Mouse (Mus musculus): ENCODE measurements at regions not wholly inside any gene's neighbourhood (a gene's known extent, or its start where the extent isn't known, plus 50 kb on each side); places are given as distances from the start of the nearest gene placed in this dataset.

- TF ChIP-seq CTCF (IDR thresholded peaks at IDR 0.05; ENCODE audit: low read depth) (no peak), EP300 (optimal IDR thresholded peaks at IDR 0.05) (no peak)
Observed at GRCm38 (mm10) chr4:153593291-153593690, 110.7 kb upstream of the Ajap1 start.
